Mouse (Mus musculus) myocyte (in vitro differentiated cells): ENCODE data around the gene Utf1.

Experiments
- CEBPB ChIP-seq: IDR thresholded peaks from 2 replicates; pipeline ENCODE4 v1.6.1; 2011; ENCODE audit warnings: mild to moderate bottlenecking, moderate library complexity; ENCODE audit not compliant: poor library complexity, insufficient read depth, severe bottlenecking
- E2F4 ChIP-seq: IDR thresholded peaks from one replicate; pipeline ENCODE4 v1.6.1; 2011; ENCODE audit warnings: mild to moderate bottlenecking, control low read depth, moderate library complexity; ENCODE audit not compliant: insufficient read depth
- MAX ChIP-seq: IDR thresholded peaks from one replicate; pipeline ENCODE4 v1.6.1; 2011; ENCODE audit warnings: low read depth, mild to moderate bottlenecking, control low read depth
- MYOD1 ChIP-seq, 3 experiments: IDR thresholded peaks; one replicate each; pipeline ENCODE4 v1.6.1; 2011; ENCODE audit warnings: control low read depth in 2 of 3, low read depth in 2 of 3, mild to moderate bottlenecking in 2 of 3, moderate library complexity in 1 of 3; ENCODE audit not compliant: insufficient read length in 2 of 3, control insufficient read depth in 1 of 3
- MYOG ChIP-seq, 3 experiments: IDR thresholded peaks; one replicate each; pipeline ENCODE4 v1.6.1; 2011; ENCODE audit warnings: control low read depth in 2 of 3, low read depth in 2 of 3, mild to moderate bottlenecking in 2 of 3; ENCODE audit not compliant: insufficient read length in 2 of 3, control insufficient read depth in 1 of 3, insufficient read depth in 1 of 3
- POLR2A ChIP-seq: IDR thresholded peaks from one replicate; pipeline ENCODE4 v1.6.1; 2011; ENCODE audit warnings: low read depth, mild to moderate bottlenecking, control low read depth, moderate library complexity; ENCODE audit not compliant: insufficient read length
- POLR2AphosphoS2 ChIP-seq: IDR thresholded peaks from one replicate; pipeline ENCODE4 v1.6.1; 2011; ENCODE audit warnings: low read depth, control low read depth; ENCODE audit not compliant: insufficient read length
- TCF12 ChIP-seq: IDR thresholded peaks from one replicate; pipeline ENCODE4 v1.6.1; 2011; ENCODE audit warnings: mild to moderate bottlenecking, control low read depth; ENCODE audit not compliant: poor library complexity, insufficient read depth, severe bottlenecking
- TCF3 ChIP-seq: IDR thresholded peaks from one replicate; pipeline ENCODE4 v1.6.1; 2011; ENCODE audit warnings: low read depth, control low read depth; ENCODE audit not compliant: insufficient read length
- USF1 ChIP-seq: IDR thresholded peaks from one replicate; pipeline ENCODE4 v1.6.1; 2011; ENCODE audit warnings: low read depth, mild to moderate bottlenecking, control low read depth, moderate library complexity

GRCm38 (mm10) chr7:139967175-139967574 is 23.6 kb downstream of the Utf1 start:
- no peak for TF ChIP-seq USF1
- TF ChIP-seq CEBPB = no peak
- TF ChIP-seq POLR2A = no peak
- TF ChIP-seq E2F4 = no peak
- no peak for TF ChIP-seq TCF3
- TF ChIP-seq POLR2AphosphoS2 = no peak
- TF ChIP-seq TCF12 = no peak
- no peak for TF ChIP-seq MYOD1 (IDR thresholded peaks at IDR 0.05; ENCODE audit: control insufficient read depth in 1 of 3, insufficient read length in 2 of 3, low read depth in 2 of 3)
- no peak for TF ChIP-seq MAX
- no peak for TF ChIP-seq MYOG (IDR thresholded peaks at IDR 0.05; ENCODE audit: control insufficient read depth in 1 of 3, insufficient read depth in 1 of 3, insufficient read length in 2 of 3, low read depth in 2 of 3)
